Mouse (Mus musculus): Measurements from ENCODE around the gene Gm49388. TPM values are rescaled to one million over a fixed set of nuclear protein-coding genes. Genes with fewer than 3 reads are reported as not detected.

Gene Gm49388
- polyA plus RNA-seq, 1 experiment: not detected

DNA sequence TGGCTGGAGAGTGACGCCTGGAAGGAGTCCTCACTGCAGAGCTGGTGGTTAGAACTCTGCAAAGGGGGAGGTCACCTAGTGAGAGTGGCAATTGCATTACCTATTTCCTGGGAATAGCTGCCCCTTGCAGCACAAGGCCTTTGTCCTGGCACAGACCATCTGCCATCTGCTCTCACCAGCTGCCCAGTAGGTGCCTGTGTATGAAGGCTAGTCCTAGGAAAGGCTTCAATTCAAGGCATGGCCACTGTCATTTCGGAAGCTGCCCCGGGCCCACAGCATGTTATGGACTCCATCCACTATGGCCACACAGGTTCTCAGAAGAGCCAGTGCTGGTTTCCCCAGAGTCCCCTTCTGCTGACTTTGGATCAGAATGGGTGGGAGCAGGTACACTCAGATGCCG, 13.2 kb downstream of the Gm49388 start:
- Histone ChIP-seq H3K27ac (ENCODE audit: insufficient read depth, low read length) (no peak overlapping the region), H3K9me3 (replicated peaks; ENCODE audit: control insufficient read depth, insufficient read depth, low read length, poor library complexity, severe bottlenecking) (no peaks in the 10 kb centered on the region), H3K4me1 (ENCODE audit: control insufficient read depth, insufficient read depth, low read length) (no peaks in the 10 kb centered on the region), H3K36me3 (ENCODE audit: control insufficient read depth, insufficient read depth, low read length, poor library complexity, severe bottlenecking) (peaks cover 38% of the 10 kb centered on the region), H3K9ac (ENCODE audit: low read depth, poor library complexity, severe bottlenecking) (no peak overlapping the region), H3K27me3 (ENCODE audit: control insufficient read depth, insufficient read depth, low read length, poor library complexity, severe bottlenecking) (no peaks in the 10 kb centered on the region), H3K4me3 (ENCODE audit: low read depth, low read length) (no peak overlapping the region)
- TF ChIP-seq EP300 (IDR thresholded peaks at IDR 0.05; ENCODE audit: insufficient read depth, low read depth, low read length) (no peak), POLR2A (IDR thresholded peaks at IDR 0.05; ENCODE audit: insufficient read depth, low read length) (no peak), CTCF (IDR thresholded peaks at IDR 0.05; ENCODE audit: low read depth, low read length) (no peak)

DNA sequence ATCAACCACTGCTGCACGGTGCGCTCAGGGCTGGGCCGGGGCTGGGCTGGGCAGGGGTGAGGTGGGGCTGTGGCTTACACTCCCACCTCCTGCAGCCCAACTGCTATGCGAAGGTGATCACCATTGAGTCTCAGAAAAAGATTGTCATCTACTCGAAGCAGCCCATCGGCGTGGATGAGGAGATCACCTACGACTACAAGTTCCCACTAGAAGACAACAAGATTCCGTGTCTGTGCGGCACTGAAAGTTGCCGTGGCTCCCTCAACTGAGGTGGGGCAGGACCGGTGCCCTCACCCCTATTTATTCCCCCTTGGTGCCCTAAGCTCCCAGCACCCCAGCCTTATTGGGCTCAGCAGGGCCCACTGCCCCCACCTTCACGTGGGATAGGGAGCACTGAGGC, 13.8 kb downstream of the Gm49388 start:
- Histone ChIP-seq H3K4me1 (ENCODE audit: control insufficient read depth, insufficient read depth, low read length) (no peaks in the 10 kb centered on the region), H3K9ac (ENCODE audit: low read depth, poor library complexity, severe bottlenecking) (no peak overlapping the region), H3K27ac (ENCODE audit: insufficient read depth, low read length) (no peak overlapping the region), H3K27me3 (ENCODE audit: control insufficient read depth, insufficient read depth, low read length, poor library complexity, severe bottlenecking) (no peaks in the 10 kb centered on the region), H3K4me3 (ENCODE audit: low read depth, low read length) (no peak overlapping the region), H3K36me3 (ENCODE audit: control insufficient read depth, insufficient read depth, low read length, poor library complexity, severe bottlenecking) (peaks cover 38% of the 10 kb centered on the region), H3K9me3 (replicated peaks; ENCODE audit: control insufficient read depth, insufficient read depth, low read length, poor library complexity, severe bottlenecking) (no peaks in the 10 kb centered on the region)
- TF ChIP-seq CTCF (IDR thresholded peaks at IDR 0.05; ENCODE audit: low read depth, low read length) (no peak), EP300 (IDR thresholded peaks at IDR 0.05; ENCODE audit: insufficient read depth, low read depth, low read length) (no peak), POLR2A (IDR thresholded peaks at IDR 0.05; ENCODE audit: insufficient read depth, low read length) (no peak)

DNA sequence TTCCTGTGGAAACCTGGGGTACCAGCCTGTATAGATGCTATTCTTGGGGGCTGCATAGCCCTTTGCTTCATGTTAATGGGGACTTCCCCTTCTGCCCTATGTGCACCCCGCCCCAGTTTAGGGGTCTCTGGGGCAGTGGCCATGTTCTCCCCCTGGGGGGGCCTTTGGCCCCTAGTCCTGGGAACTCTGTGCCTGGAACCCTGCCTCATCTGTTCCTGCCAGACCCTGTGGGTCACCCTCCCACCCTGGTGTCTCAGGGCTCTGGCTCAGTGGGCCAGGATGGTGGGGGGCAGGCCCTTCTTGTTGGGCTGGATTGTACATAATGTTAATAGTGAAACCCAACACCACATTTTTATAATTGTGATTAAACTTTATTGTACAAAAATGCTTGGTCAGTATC, 14.3 kb downstream of the Gm49388 start:
- H3K27ac ChIP-seq (ENCODE audit: insufficient read depth, low read length): no peak overlapping the region
- no peak overlapping the region for H3K9ac ChIP-seq (ENCODE audit: low read depth, poor library complexity, severe bottlenecking)
- H3K4me1 ChIP-seq (ENCODE audit: control insufficient read depth, insufficient read depth, low read length): no peaks in the 10 kb centered on the region
- H3K27me3 ChIP-seq (ENCODE audit: control insufficient read depth, insufficient read depth, low read length, poor library complexity, severe bottlenecking): no peaks in the 10 kb centered on the region
- H3K36me3 ChIP-seq (ENCODE audit: control insufficient read depth, insufficient read depth, low read length, poor library complexity, severe bottlenecking): peaks cover 36% of the 10 kb centered on the region
- TF ChIP-seq CTCF (IDR thresholded peaks at IDR 0.05; ENCODE audit: low read depth, low read length) (no peak), POLR2A (IDR thresholded peaks at IDR 0.05; ENCODE audit: insufficient read depth, low read length) (no peak), EP300 (IDR thresholded peaks at IDR 0.05; ENCODE audit: insufficient read depth, low read depth, low read length) (no peak)
- H3K9me3 ChIP-seq (replicated peaks; ENCODE audit: control insufficient read depth, insufficient read depth, low read length, poor library complexity, severe bottlenecking): no peaks in the 10 kb centered on the region
- no peak overlapping the region for H3K4me3 ChIP-seq (ENCODE audit: low read depth, low read length)

DNA sequence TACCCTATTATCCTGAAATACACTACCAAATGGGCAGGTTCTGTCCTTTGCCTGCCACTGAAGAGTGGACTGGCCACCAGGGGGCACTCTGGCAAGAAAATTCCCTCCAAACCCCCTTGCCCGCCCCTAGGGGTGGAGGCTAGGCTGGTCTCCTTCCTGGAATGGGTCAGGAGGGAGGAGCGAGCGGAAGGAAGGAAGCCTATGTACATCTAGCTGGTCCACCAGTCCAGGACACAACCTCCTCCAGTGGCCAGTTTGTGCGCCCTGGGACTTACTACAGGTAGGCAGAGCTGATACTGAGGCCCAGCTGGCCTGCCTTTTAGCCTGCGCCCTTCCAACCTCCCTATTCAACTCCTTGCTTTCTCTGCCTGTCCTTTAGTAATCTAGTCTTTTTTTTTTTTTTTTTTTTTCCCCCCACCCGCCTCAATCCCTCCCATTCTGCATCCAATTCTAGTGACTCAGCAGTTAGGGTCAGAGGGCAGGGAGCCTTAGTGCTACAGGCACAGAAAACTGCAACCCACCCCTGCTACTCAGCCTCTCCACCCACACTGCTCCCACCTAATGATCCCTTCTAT, 15.1 kb downstream of the Gm49388 start, which contains the start of gene Hsd3b7:
TSS of gene Hsd3b7 (plus strand) at position 170 of the 575 bp plus-strand sequence.
- H3K36me3 ChIP-seq (ENCODE audit: control insufficient read depth, insufficient read depth, low read length, poor library complexity, severe bottlenecking): peaks cover 30% of the 10 kb centered on the region
- H3K9ac ChIP-seq (ENCODE audit: low read depth, poor library complexity, severe bottlenecking): peak within 1 kb of the TSS; percentile 35; the same call in 1 of the 2 replicates
- H3K27ac ChIP-seq (ENCODE audit: insufficient read depth, low read length): 0 out of 2 replicates have a peak within 1 kb of the TSS, but pooled peaks have one; percentile 5

DNA sequence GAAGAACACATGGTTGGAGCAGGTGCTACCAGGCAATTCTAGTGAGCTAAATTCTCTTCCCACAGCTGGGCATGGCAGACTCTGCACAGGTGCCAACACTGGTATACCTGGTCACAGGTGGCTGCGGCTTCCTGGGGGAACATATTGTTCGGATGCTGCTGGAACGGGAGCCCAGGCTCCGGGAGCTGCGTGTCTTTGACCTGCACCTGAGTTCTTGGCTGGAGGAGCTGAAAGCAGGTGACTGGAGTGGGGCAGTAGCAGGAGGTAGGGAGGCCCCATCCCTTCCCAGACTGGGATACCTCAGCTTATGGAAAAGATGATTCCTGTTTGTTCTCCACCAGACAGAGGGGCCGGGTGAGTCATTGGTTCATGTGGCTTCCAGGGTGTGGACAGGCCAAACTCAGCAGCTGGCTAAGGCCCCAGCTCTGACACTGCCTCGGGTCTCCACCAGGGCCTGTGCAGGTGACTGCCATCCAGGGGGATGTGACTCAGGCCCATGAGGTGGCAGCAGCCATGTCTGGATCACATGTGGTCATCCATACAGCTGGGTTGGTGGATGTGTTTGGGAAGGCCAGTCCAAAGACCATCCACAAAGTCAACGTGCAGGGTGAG, 15.7 kb downstream of the Gm49388 start:
- no peaks in the 10 kb centered on the region for H3K9me3 ChIP-seq (replicated peaks; ENCODE audit: control insufficient read depth, insufficient read depth, low read length, poor library complexity, severe bottlenecking)
- no peaks in the 10 kb centered on the region for H3K27me3 ChIP-seq (ENCODE audit: control insufficient read depth, insufficient read depth, low read length, poor library complexity, severe bottlenecking)
- H3K4me3 ChIP-seq (ENCODE audit: low read depth, low read length): peak overlapping the region; percentile 59
- peaks cover 24% of the 10 kb centered on the region for H3K36me3 ChIP-seq (ENCODE audit: control insufficient read depth, insufficient read depth, low read length, poor library complexity, severe bottlenecking)
- 0 out of 2 replicates have a peak overlapping the region, but pooled peaks have one; percentile 5 for H3K27ac ChIP-seq (ENCODE audit: insufficient read depth, low read length)
- no peak for TF ChIP-seq POLR2A (IDR thresholded peaks at IDR 0.05; ENCODE audit: insufficient read depth, low read length)
- TF ChIP-seq EP300 (IDR thresholded peaks at IDR 0.05; ENCODE audit: insufficient read depth, low read depth, low read length): no peak
- TF ChIP-seq CTCF (IDR thresholded peaks at IDR 0.05; ENCODE audit: low read depth, low read length): no peak
- H3K4me1 ChIP-seq (ENCODE audit: control insufficient read depth, insufficient read depth, low read length): no peaks in the 10 kb centered on the region
- H3K9ac ChIP-seq (ENCODE audit: low read depth, poor library complexity, severe bottlenecking): peak overlapping the region; percentile 35; the same call in 1 of the 2 replicates

More for the DNA sequence above, 15.1 kb downstream of the Gm49388 start, which contains the start of gene Hsd3b7:
- Histone ChIP-seq H3K27me3 (ENCODE audit: control insufficient read depth, insufficient read depth, low read length, poor library complexity, severe bottlenecking) (no peaks in the 10 kb centered on the region), H3K9me3 (replicated peaks; ENCODE audit: control insufficient read depth, insufficient read depth, low read length, poor library complexity, severe bottlenecking) (no peaks in the 10 kb centered on the region), H3K4me3 (ENCODE audit: low read depth, low read length) (peak within 1 kb of the TSS; percentile 59), H3K4me1 (ENCODE audit: control insufficient read depth, insufficient read depth, low read length) (no peaks in the 10 kb centered on the region)
- TF ChIP-seq POLR2A (IDR thresholded peaks at IDR 0.05; ENCODE audit: insufficient read depth, low read length): peak; percentile 67
- no peak for TF ChIP-seq EP300 (IDR thresholded peaks at IDR 0.05; ENCODE audit: insufficient read depth, low read depth, low read length)
- peak; percentile 85 for TF ChIP-seq CTCF (IDR thresholded peaks at IDR 0.05; ENCODE audit: low read depth, low read length)

DNA sequence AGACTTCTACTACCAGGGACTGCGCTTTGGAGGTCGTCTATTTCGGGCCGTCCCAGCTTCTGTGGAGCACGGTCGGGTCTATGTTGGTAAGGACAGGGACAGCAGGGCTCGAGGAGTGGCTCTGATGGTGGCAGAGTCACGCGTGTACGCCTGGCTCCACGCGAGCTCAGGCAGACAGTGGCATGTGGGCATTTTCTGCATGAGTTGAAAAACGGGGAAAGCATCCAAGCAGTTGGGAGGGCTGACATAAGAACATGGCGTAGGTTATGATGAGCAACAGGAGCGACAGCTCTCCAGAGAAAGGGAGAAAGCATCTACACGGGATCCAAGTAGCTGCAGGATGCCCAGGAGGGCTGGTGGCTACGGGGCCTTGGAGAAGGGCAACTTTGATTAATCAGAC, 16.9 kb downstream of the Gm49388 start:
- no peaks in the 10 kb centered on the region for H3K27me3 ChIP-seq (ENCODE audit: control insufficient read depth, insufficient read depth, low read length, poor library complexity, severe bottlenecking)
- H3K4me3 ChIP-seq (ENCODE audit: low read depth, low read length): no peak overlapping the region
- H3K4me1 ChIP-seq (ENCODE audit: control insufficient read depth, insufficient read depth, low read length): no peaks in the 10 kb centered on the region
- H3K9ac ChIP-seq (ENCODE audit: low read depth, poor library complexity, severe bottlenecking): no peak overlapping the region
- no peaks in the 10 kb centered on the region for H3K9me3 ChIP-seq (replicated peaks; ENCODE audit: control insufficient read depth, insufficient read depth, low read length, poor library complexity, severe bottlenecking)
- H3K36me3 ChIP-seq (ENCODE audit: control insufficient read depth, insufficient read depth, low read length, poor library complexity, severe bottlenecking): peaks cover 14% of the 10 kb centered on the region; the same call in 1 of the 2 replicates
- no peak overlapping the region for H3K27ac ChIP-seq (ENCODE audit: insufficient read depth, low read length)
- TF ChIP-seq CTCF (IDR thresholded peaks at IDR 0.05; ENCODE audit: low read depth, low read length) (no peak), POLR2A (IDR thresholded peaks at IDR 0.05; ENCODE audit: insufficient read depth, low read length) (no peak), EP300 (IDR thresholded peaks at IDR 0.05; ENCODE audit: insufficient read depth, low read depth, low read length) (no peak)
